Mouse (Mus musculus): ENCODE measurements at regions not wholly inside any gene's neighbourhood (a gene's known extent, or its start where the extent isn't known, plus 50 kb on each side); places are given as distances from the start of the nearest gene placed in this dataset.

- ATAC-seq (replicated peaks; ENCODE audit: insufficient number of reproducible peaks, low FRiP score, low TSS enrichment, low read depth) (no peak), DNase-seq (ENCODE audit: low spot score) (no peak)
- Histone ChIP-seq H3K36me3 (replicated peaks; ENCODE audit: control insufficient read depth, insufficient read depth, low read depth, low read length) (no peaks in the 10 kb centered on the region), H3K9me3 (replicated peaks; ENCODE audit: control insufficient read depth, low read length) (no peaks in the 10 kb centered on the region), H3K27ac (replicated peaks; ENCODE audit: low read depth, low read length) (no peak overlapping the region), H3K27me3 (ENCODE audit: control insufficient read depth, insufficient read depth, low read length) (no peaks in the 10 kb centered on the region), H3K4me3 (ENCODE audit: low read depth, low read length) (no peak overlapping the region), H3K4me1 (ENCODE audit: control insufficient read depth, insufficient read depth, low read length) (no peaks in the 10 kb centered on the region), H3K4me2 (ENCODE audit: low read depth, low read length) (no peak overlapping the region), H3K9ac (replicated peaks; ENCODE audit: low read length) (no peak overlapping the region)
These were observed 124.2 kb upstream of the Crim1 start for GRCm38 (mm10) chr17:78075892-78076291.

GRCm38 (mm10) chr17:78078381-78078780, 121.7 kb upstream of the Crim1 start:
- WGBS: 12% methylated on average over 1 of the region's 1 CpGs
- no peak overlapping the region for H3K4me3 ChIP-seq (ENCODE audit: low read depth, low read length)
- H3K9me3 ChIP-seq (replicated peaks; ENCODE audit: control insufficient read depth, low read length): no peaks in the 10 kb centered on the region
- no peaks in the 10 kb centered on the region for H3K4me1 ChIP-seq (ENCODE audit: control insufficient read depth, insufficient read depth, low read length)
- no peak for ATAC-seq (replicated peaks; ENCODE audit: insufficient number of reproducible peaks, low FRiP score, low TSS enrichment, low read depth)
- no peak overlapping the region for H3K4me2 ChIP-seq (ENCODE audit: low read depth, low read length)
- H3K27ac ChIP-seq (replicated peaks; ENCODE audit: low read depth, low read length): no peak overlapping the region
- no peaks in the 10 kb centered on the region for H3K36me3 ChIP-seq (replicated peaks; ENCODE audit: control insufficient read depth, insufficient read depth, low read depth, low read length)
- DNase-seq (ENCODE audit: low spot score): no peak
- H3K27me3 ChIP-seq (ENCODE audit: control insufficient read depth, insufficient read depth, low read length): no peaks in the 10 kb centered on the region
- H3K9ac ChIP-seq (replicated peaks; ENCODE audit: low read length): no peak overlapping the region

GRCm38 (mm10) chr17:78084419-78084818, 115.6 kb upstream of the Crim1 start:
- WGBS: 58% methylated on average over 4 of the region's 4 CpGs
- Histone ChIP-seq H3K9me3 (replicated peaks; ENCODE audit: control insufficient read depth, low read length) (no peaks in the 10 kb centered on the region), H3K27ac (replicated peaks; ENCODE audit: low read depth, low read length) (no peak overlapping the region), H3K9ac (replicated peaks; ENCODE audit: low read length) (no peak overlapping the region), H3K36me3 (replicated peaks; ENCODE audit: control insufficient read depth, insufficient read depth, low read depth, low read length) (no peaks in the 10 kb centered on the region), H3K4me1 (ENCODE audit: control insufficient read depth, insufficient read depth, low read length) (no peaks in the 10 kb centered on the region), H3K4me3 (ENCODE audit: low read depth, low read length) (no peak overlapping the region), H3K4me2 (ENCODE audit: low read depth, low read length) (no peak overlapping the region), H3K27me3 (ENCODE audit: control insufficient read depth, insufficient read depth, low read length) (no peaks in the 10 kb centered on the region)
- DNase-seq (ENCODE audit: low spot score) (no peak), ATAC-seq (replicated peaks; ENCODE audit: insufficient number of reproducible peaks, low FRiP score, low TSS enrichment, low read depth) (no peak)

- no peaks in the 10 kb centered on the region for H3K9me3 ChIP-seq (replicated peaks; ENCODE audit: control insufficient read depth, low read length)
- no peak for ATAC-seq (replicated peaks; ENCODE audit: insufficient number of reproducible peaks, low FRiP score, low TSS enrichment, low read depth)
- no peak overlapping the region for H3K9ac ChIP-seq (replicated peaks; ENCODE audit: low read length)
- H3K4me1 ChIP-seq (ENCODE audit: control insufficient read depth, insufficient read depth, low read length): no peaks in the 10 kb centered on the region
- H3K4me2 ChIP-seq (ENCODE audit: low read depth, low read length): no peak overlapping the region
- H3K36me3 ChIP-seq (replicated peaks; ENCODE audit: control insufficient read depth, insufficient read depth, low read depth, low read length): no peaks in the 10 kb centered on the region
- no peak overlapping the region for H3K27ac ChIP-seq (replicated peaks; ENCODE audit: low read depth, low read length)
- 73% methylated on average over 8 of the region's 8 CpGs for WGBS
- H3K27me3 ChIP-seq (ENCODE audit: control insufficient read depth, insufficient read depth, low read length): no peaks in the 10 kb centered on the region
- H3K4me3 ChIP-seq (ENCODE audit: low read depth, low read length): no peak overlapping the region
- DNase-seq (ENCODE audit: low spot score): no peak
These were observed 113.1 kb upstream of the Crim1 start for GRCm38 (mm10) chr17:78086963-78087362.

- no peak overlapping the region for H3K9ac ChIP-seq (replicated peaks; ENCODE audit: low read length)
- no peaks in the 10 kb centered on the region for H3K36me3 ChIP-seq (replicated peaks; ENCODE audit: control insufficient read depth, insufficient read depth, low read depth, low read length)
- DNase-seq (ENCODE audit: low spot score): no peak
- H3K27ac ChIP-seq (replicated peaks; ENCODE audit: low read depth, low read length): no peak overlapping the region
- no peaks in the 10 kb centered on the region for H3K9me3 ChIP-seq (replicated peaks; ENCODE audit: control insufficient read depth, low read length)
- H3K27me3 ChIP-seq (ENCODE audit: control insufficient read depth, insufficient read depth, low read length): no peaks in the 10 kb centered on the region
- H3K4me1 ChIP-seq (ENCODE audit: control insufficient read depth, insufficient read depth, low read length): no peaks in the 10 kb centered on the region
- 59% methylated on average over 1 of the region's 1 CpGs for WGBS
- H3K4me3 ChIP-seq (ENCODE audit: low read depth, low read length): no peak overlapping the region
- no peak overlapping the region for H3K4me2 ChIP-seq (ENCODE audit: low read depth, low read length)
- ATAC-seq (replicated peaks; ENCODE audit: insufficient number of reproducible peaks, low FRiP score, low TSS enrichment, low read depth): no peak
These were observed 102.3 kb upstream of the Crim1 start for GRCm38 (mm10) chr17:78097699-78098098.

- no peaks in the 10 kb centered on the region for H3K27me3 ChIP-seq (ENCODE audit: control insufficient read depth, insufficient read depth, low read length)
- no peak overlapping the region for H3K27ac ChIP-seq (replicated peaks; ENCODE audit: low read depth, low read length)
- H3K9me3 ChIP-seq (replicated peaks; ENCODE audit: control insufficient read depth, low read length): no peaks in the 10 kb centered on the region
- no peaks in the 10 kb centered on the region for H3K4me1 ChIP-seq (ENCODE audit: control insufficient read depth, insufficient read depth, low read length)
- DNase-seq (ENCODE audit: low spot score) (no peak), ATAC-seq (replicated peaks; ENCODE audit: insufficient number of reproducible peaks, low FRiP score, low TSS enrichment, low read depth) (no peak)
- no peak overlapping the region for H3K4me3 ChIP-seq (ENCODE audit: low read depth, low read length)
- H3K4me2 ChIP-seq (ENCODE audit: low read depth, low read length): no peak overlapping the region
- H3K36me3 ChIP-seq (replicated peaks; ENCODE audit: control insufficient read depth, insufficient read depth, low read depth, low read length): no peaks in the 10 kb centered on the region
- H3K9ac ChIP-seq (replicated peaks; ENCODE audit: low read length): no peak overlapping the region
- WGBS: 92% methylated on average over 6 of the region's 6 CpGs
These were observed 91.3 kb upstream of the Crim1 start for GRCm38 (mm10) chr17:78108793-78109192.

- H3K4me2 ChIP-seq (ENCODE audit: low read depth, low read length): no peak overlapping the region
- no peak overlapping the region for H3K27ac ChIP-seq (replicated peaks; ENCODE audit: low read depth, low read length)
- no peaks in the 10 kb centered on the region for H3K4me1 ChIP-seq (ENCODE audit: control insufficient read depth, insufficient read depth, low read length)
- H3K27me3 ChIP-seq (ENCODE audit: control insufficient read depth, insufficient read depth, low read length): no peaks in the 10 kb centered on the region
- no peak for DNase-seq (ENCODE audit: low spot score)
- H3K36me3 ChIP-seq (replicated peaks; ENCODE audit: control insufficient read depth, insufficient read depth, low read depth, low read length): no peaks in the 10 kb centered on the region
- no peak overlapping the region for H3K4me3 ChIP-seq (ENCODE audit: low read depth, low read length)
- WGBS: 82% methylated on average over 7 of the region's 7 CpGs
- H3K9ac ChIP-seq (replicated peaks; ENCODE audit: low read length): no peak overlapping the region
- H3K9me3 ChIP-seq (replicated peaks; ENCODE audit: control insufficient read depth, low read length): no peaks in the 10 kb centered on the region
- ATAC-seq (replicated peaks; ENCODE audit: insufficient number of reproducible peaks, low FRiP score, low TSS enrichment, low read depth): no peak
These were observed 90.5 kb upstream of the Crim1 start for GRCm38 (mm10) chr17:78109364-78110222.

GRCm38 (mm10) chr17:78132116-78132515, 67.9 kb upstream of the Crim1 start:
- ATAC-seq (replicated peaks; ENCODE audit: insufficient number of reproducible peaks, low FRiP score, low TSS enrichment, low read depth) (no peak), DNase-seq (ENCODE audit: low spot score) (no peak)
- no peaks in the 10 kb centered on the region for H3K27me3 ChIP-seq (ENCODE audit: control insufficient read depth, insufficient read depth, low read length)
- H3K4me3 ChIP-seq (ENCODE audit: low read depth, low read length): no peak overlapping the region
- H3K4me2 ChIP-seq (ENCODE audit: low read depth, low read length): no peak overlapping the region
- no peaks in the 10 kb centered on the region for H3K36me3 ChIP-seq (replicated peaks; ENCODE audit: control insufficient read depth, insufficient read depth, low read depth, low read length)
- no peaks in the 10 kb centered on the region for H3K9me3 ChIP-seq (replicated peaks; ENCODE audit: control insufficient read depth, low read length)
- no peaks in the 10 kb centered on the region for H3K4me1 ChIP-seq (ENCODE audit: control insufficient read depth, insufficient read depth, low read length)
- no peak overlapping the region for H3K27ac ChIP-seq (replicated peaks; ENCODE audit: low read depth, low read length)
- H3K9ac ChIP-seq (replicated peaks; ENCODE audit: low read length): no peak overlapping the region
- 85% methylated on average over 1 of the region's 1 CpGs for WGBS

Measured in embryonic facial prominence, embryonic 11.5 days (tissue).